Mouse (Mus musculus): ENCODE data around the gene Ptk7. TPM values are rescaled to one million over a fixed set of nuclear protein-coding genes. Genes with fewer than 3 reads are reported as not detected.
A peak's percentile ranks its signal among the peaks of the same experiment; 100 is the strongest.
"Not testable (repeated sequence)": the region's sequence is repeated elsewhere in the genome, so short reads cannot be mapped to it uniquely, and the experiment has no call there.

Gene Ptk7
- polyA plus RNA-seq, 1 experiment from 2014 or later, result 67.2 TPM

- no peaks in the 10 kb centered on the region for H3K9me3 ChIP-seq
- no peak overlapping the region for H3K4me3 ChIP-seq
- no peak for DNase-seq (ENCODE audit: low spot score)
- H3K36me3 ChIP-seq, result peaks cover 53% of the 10 kb centered on the region
- no peak overlapping the region for H3K27ac ChIP-seq
- H3K27me3 ChIP-seq (ENCODE audit: insufficient read depth, poor library complexity, severe bottlenecking), result no peaks in the 10 kb centered on the region
- peaks cover 19% of the 10 kb centered on the region for H3K4me1 ChIP-seq (replicated peaks)
- WGBS, result 92% methylated on average over 19 of the region's 19 CpGs
These were observed 37.9 kb downstream of the Ptk7 start for GRCm38 (mm10) chr17:46591406-46591805.

GRCm38 (mm10) chr17:46590439-46590838 is 38.9 kb downstream of the Ptk7 start:
- Histone ChIP-seq H3K9me3 (no peaks in the 10 kb centered on the region), H3K27ac (no peak overlapping the region), H3K36me3 (peaks cover 63% of the 10 kb centered on the region), H3K4me1 (replicated peaks) (peaks cover 17% of the 10 kb centered on the region), H3K27me3 (ENCODE audit: insufficient read depth, poor library complexity, severe bottlenecking) (no peaks in the 10 kb centered on the region), H3K4me3 (no peak overlapping the region)
- WGBS, result 92% methylated on average over 7 of the region's 7 CpGs
- DNase-seq (ENCODE audit: low spot score), result no peak

GRCm38 (mm10) chr17:46589635-46590314 is 39.5 kb downstream of the Ptk7 start:
- H3K9me3 ChIP-seq, result no peaks in the 10 kb centered on the region
- DNase-seq (ENCODE audit: low spot score), result no peak
- H3K4me3 ChIP-seq, result no peak overlapping the region
- H3K27me3 ChIP-seq (ENCODE audit: insufficient read depth, poor library complexity, severe bottlenecking), result no peaks in the 10 kb centered on the region
- H3K27ac ChIP-seq, result no peak overlapping the region
- peaks cover 11% of the 10 kb centered on the region for H3K4me1 ChIP-seq (replicated peaks)
- peaks cover 70% of the 10 kb centered on the region for H3K36me3 ChIP-seq
- WGBS, result 92% methylated on average over 16 of the region's 16 CpGs

GRCm38 (mm10) chr17:46588913-46589312 is 40.4 kb downstream of the Ptk7 start:
- Histone ChIP-seq H3K36me3 (peaks cover 74% of the 10 kb centered on the region), H3K27ac (no peak overlapping the region), H3K27me3 (ENCODE audit: insufficient read depth, poor library complexity, severe bottlenecking) (no peaks in the 10 kb centered on the region), H3K4me3 (no peak overlapping the region), H3K9me3 (no peaks in the 10 kb centered on the region), H3K4me1 (replicated peaks) (peaks cover 7% of the 10 kb centered on the region; the same call in 1 of the 2 replicates)
- DNase-seq (ENCODE audit: low spot score), result no peak
- WGBS, result 93% methylated on average over 6 of the region's 6 CpGs

- H3K9me3 ChIP-seq, result no peaks in the 10 kb centered on the region
- no peak overlapping the region for H3K27ac ChIP-seq
- WGBS, result 90% methylated on average over 9 of the region's 9 CpGs
- H3K27me3 ChIP-seq (ENCODE audit: insufficient read depth, poor library complexity, severe bottlenecking), result no peaks in the 10 kb centered on the region
- H3K4me3 ChIP-seq, result no peak overlapping the region
- peaks cover 7% of the 10 kb centered on the region; the same call in 1 of the 2 replicates for H3K4me1 ChIP-seq (replicated peaks)
- peaks cover 74% of the 10 kb centered on the region for H3K36me3 ChIP-seq
- no peak for DNase-seq (ENCODE audit: low spot score)
These were observed 41.1 kb downstream of the Ptk7 start for GRCm38 (mm10) chr17:46588173-46588572.

GRCm38 (mm10) chr17:46586327-46586726 is 43.0 kb downstream of the Ptk7 start:
- no peak overlapping the region for H3K4me3 ChIP-seq
- H3K9me3 ChIP-seq, result no peaks in the 10 kb centered on the region
- 96% methylated on average over 8 of the region's 8 CpGs for WGBS
- H3K4me1 ChIP-seq (replicated peaks), result no peaks in the 10 kb centered on the region
- H3K27me3 ChIP-seq (ENCODE audit: insufficient read depth, poor library complexity, severe bottlenecking), result no peaks in the 10 kb centered on the region
- peaks cover 87% of the 10 kb centered on the region for H3K36me3 ChIP-seq
- no peak overlapping the region for H3K27ac ChIP-seq
- DNase-seq (ENCODE audit: low spot score), result no peak

GRCm38 (mm10) chr17:46578650-46579049 is 50.7 kb downstream of the Ptk7 start:
- peaks cover 92% of the 10 kb centered on the region for H3K36me3 ChIP-seq
- WGBS, result 87% methylated on average over 5 of the region's 5 CpGs

GRCm38 (mm10) chr17:46576070-46576469 is 53.2 kb downstream of the Ptk7 start:
- Histone ChIP-seq H3K9me3 (peaks cover 7% of the 10 kb centered on the region; the same call in 1 of the 2 replicates), H3K27ac (no peak overlapping the region), H3K4me3 (no peak overlapping the region), H3K27me3 (ENCODE audit: insufficient read depth, poor library complexity, severe bottlenecking) (no peaks in the 10 kb centered on the region), H3K36me3 (peaks cover 96% of the 10 kb centered on the region), H3K4me1 (replicated peaks) (0 out of 2 replicates have a peak, but pooled peaks cover 3% of the 10 kb centered on the region)
- WGBS, result 90% methylated on average over 13 of the region's 13 CpGs
- DNase-seq (ENCODE audit: low spot score), result no peak

More at GRCm38 (mm10) chr17:46578650-46579049, 50.7 kb downstream of the Ptk7 start:
- Histone ChIP-seq H3K27ac (no peak overlapping the region), H3K27me3 (ENCODE audit: insufficient read depth, poor library complexity, severe bottlenecking) (no peaks in the 10 kb centered on the region), H3K4me1 (replicated peaks) (0 out of 2 replicates have a peak, but pooled peaks cover 3% of the 10 kb centered on the region), H3K9me3 (peaks cover 7% of the 10 kb centered on the region; the same call in 1 of the 2 replicates), H3K4me3 (no peak overlapping the region)
- peak; percentile 25 for DNase-seq (ENCODE audit: low spot score)

GRCm38 (mm10) chr17:46574535-46574934 is 54.8 kb downstream of the Ptk7 start:
- 0 out of 2 replicates have a peak, but pooled peaks cover 3% of the 10 kb centered on the region for H3K4me1 ChIP-seq (replicated peaks)
- no peak overlapping the region for H3K27ac ChIP-seq
- H3K4me3 ChIP-seq, result no peak overlapping the region
- WGBS, result 94% methylated on average over 7 of the region's 7 CpGs
- H3K9me3 ChIP-seq, result no peaks in the 10 kb centered on the region
- H3K27me3 ChIP-seq (ENCODE audit: insufficient read depth, poor library complexity, severe bottlenecking), result no peaks in the 10 kb centered on the region
- peaks cover 96% of the 10 kb centered on the region for H3K36me3 ChIP-seq
- DNase-seq (ENCODE audit: low spot score), result no peak

- Histone ChIP-seq H3K4me1 (replicated peaks) (no peaks in the 10 kb centered on the region), H3K27ac (no peak overlapping the region), H3K36me3 (peaks cover 97% of the 10 kb centered on the region), H3K4me3 (no peak overlapping the region), H3K27me3 (ENCODE audit: insufficient read depth, poor library complexity, severe bottlenecking) (no peaks in the 10 kb centered on the region), H3K9me3 (no peaks in the 10 kb centered on the region)
- 90% methylated on average over 11 of the region's 11 CpGs for WGBS
- no peak for DNase-seq (ENCODE audit: low spot score)
These were observed 58.3 kb downstream of the Ptk7 start for GRCm38 (mm10) chr17:46571005-46571404.

- H3K27ac ChIP-seq, result no peak overlapping the region
- H3K27me3 ChIP-seq (ENCODE audit: insufficient read depth, poor library complexity, severe bottlenecking), result no peaks in the 10 kb centered on the region
- peaks cover 32% of the 10 kb centered on the region for H3K4me1 ChIP-seq (replicated peaks)
- peaks cover 10% of the 10 kb centered on the region for H3K36me3 ChIP-seq
- 96% methylated on average over 6 of the region's 6 CpGs for WGBS
- no peak overlapping the region for H3K4me3 ChIP-seq
- H3K9me3 ChIP-seq, result no peaks in the 10 kb centered on the region
- no peak for DNase-seq (ENCODE audit: low spot score)
These were observed 70.2 kb downstream of the Ptk7 start for GRCm38 (mm10) chr17:46559146-46559545.

GRCm38 (mm10) chr17:46558151-46558550 is 71.2 kb downstream of the Ptk7 start:
- WGBS, result 91% methylated on average over 5 of the region's 5 CpGs

GRCm38 (mm10) chr17:46557321-46557720 is 72.0 kb downstream of the Ptk7 start:
- DNase-seq (ENCODE audit: low spot score); H3K36me3 ChIP-seq; H3K27me3 ChIP-seq (ENCODE audit: insufficient read depth, poor library complexity, severe bottlenecking); H3K9me3 ChIP-seq: not testable (repeated sequence)
- H3K4me1 ChIP-seq (replicated peaks), result peaks cover 50% of the 10 kb centered on the region
- H3K4me3 ChIP-seq, result peak overlapping the region; percentile 100
- peak overlapping the region; percentile 98 for H3K27ac ChIP-seq

More at GRCm38 (mm10) chr17:46558151-46558550, 71.2 kb downstream of the Ptk7 start:
- no peak overlapping the region for H3K4me3 ChIP-seq
- peaks cover 42% of the 10 kb centered on the region for H3K4me1 ChIP-seq (replicated peaks)
- 0 out of 2 replicates have a peak, but pooled peaks cover 8% of the 10 kb centered on the region for H3K27me3 ChIP-seq (ENCODE audit: insufficient read depth, poor library complexity, severe bottlenecking)
- no peak for DNase-seq (ENCODE audit: low spot score)
- no peaks in the 10 kb centered on the region for H3K36me3 ChIP-seq
- no peak overlapping the region for H3K27ac ChIP-seq
- H3K9me3 ChIP-seq, result no peaks in the 10 kb centered on the region
